Mouse (Mus musculus): ENCODE results near the gene Zc3h13.

Gene Zc3h13

DNA sequence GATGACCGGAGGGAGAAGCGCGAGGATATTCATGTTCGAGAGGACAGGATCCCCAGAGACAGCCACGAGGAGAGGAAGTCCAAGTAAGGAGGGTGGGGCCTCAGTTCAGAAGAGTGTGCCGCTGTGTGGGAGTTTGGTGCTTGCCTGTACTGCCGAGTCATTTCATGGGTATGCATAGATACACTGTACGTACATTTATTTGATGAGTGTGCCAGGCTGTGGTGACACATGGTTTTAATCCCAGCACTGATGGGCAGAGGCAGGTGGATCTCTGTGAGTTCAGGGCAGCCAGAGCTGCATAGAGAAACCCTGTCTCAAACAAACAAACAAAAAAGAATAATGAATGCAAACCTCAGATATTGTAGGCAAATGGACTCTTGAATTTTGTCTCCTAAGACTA, 43.9 kb downstream of the Zc3h13 start:
- DNase-seq, result no peak

DNA sequence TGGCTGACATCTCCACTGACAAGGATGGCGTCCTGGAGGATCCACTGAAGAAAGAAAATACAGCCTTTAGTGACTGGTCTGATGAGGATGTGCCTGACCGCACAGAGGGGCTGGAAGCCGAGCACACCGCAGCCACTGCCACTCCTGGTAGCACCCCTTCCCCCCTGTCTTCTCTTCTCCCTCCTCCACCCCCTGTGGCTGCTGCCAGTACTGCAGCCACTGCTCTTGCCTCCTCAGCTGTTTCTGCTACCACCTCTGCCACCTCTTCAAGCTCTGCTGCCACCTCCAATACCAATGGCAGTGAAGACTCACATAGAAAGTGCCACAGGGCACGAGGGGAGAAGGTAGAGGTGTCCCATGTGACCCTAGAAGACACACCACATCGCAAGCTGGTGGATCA, 46.4 kb downstream of the Zc3h13 start:
- DNase-seq, result no peak

GRCm38 (mm10) chr14:75334321-75334720, 50.1 kb downstream of the Zc3h13 start:
- no peak for DNase-seq

GRCm38 (mm10) chr14:75337884-75338283, 53.7 kb downstream of the Zc3h13 start:
- no peak for DNase-seq

GRCm38 (mm10) chr14:75346041-75346440, 61.9 kb downstream of the Zc3h13 start:
- DNase-seq, result no peak

DNA sequence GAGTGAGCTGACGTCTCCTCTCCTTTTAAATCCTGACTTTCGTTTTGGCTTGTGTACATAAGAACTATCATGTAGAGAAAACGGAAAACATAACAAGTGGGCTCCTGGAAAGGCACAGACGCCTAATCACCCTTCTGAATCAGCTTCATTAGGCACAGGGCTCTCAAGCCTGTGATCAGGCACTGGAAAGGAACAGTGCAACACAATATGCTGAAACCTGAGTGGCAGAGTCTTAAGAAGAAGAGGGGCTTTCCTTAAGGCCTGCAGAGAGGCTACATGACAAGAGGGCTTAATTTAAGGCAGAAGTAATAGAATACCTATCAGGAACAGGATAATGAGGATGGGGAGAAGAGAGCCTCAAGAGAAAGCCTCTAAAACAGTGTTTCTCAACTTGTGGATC, 67.5 kb downstream of the Zc3h13 start:
- no peak for DNase-seq

GRCm38 (mm10) chr14:75363316-75363715, 79.1 kb downstream of the Zc3h13 start:
- no peak for DNase-seq

- no peak for DNase-seq
Measured at GRCm38 (mm10) chr14:75365301-75366035, 81.3 kb downstream of the Zc3h13 start.

DNA sequence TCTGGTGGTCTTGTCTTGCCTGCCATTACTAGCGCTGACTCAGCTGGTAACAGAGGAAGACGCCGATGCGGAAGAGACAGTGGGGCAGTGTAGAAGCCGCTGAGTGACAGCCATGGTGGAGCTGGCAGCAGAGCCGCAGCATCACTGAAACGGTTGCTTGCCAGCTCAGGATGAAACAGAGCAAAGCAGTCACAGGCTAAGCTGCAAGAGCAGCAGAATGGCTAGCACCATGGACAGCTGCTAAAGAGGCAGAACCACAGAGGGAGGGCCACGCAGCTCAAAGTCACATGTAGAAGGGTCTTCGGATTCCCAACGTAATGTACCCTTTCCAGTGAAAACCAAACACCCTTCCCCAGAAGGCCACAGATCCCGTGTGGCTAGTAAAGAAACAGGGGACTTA, 82.6 kb downstream of the Zc3h13 start:
- peak; percentile 33 for DNase-seq

DNA sequence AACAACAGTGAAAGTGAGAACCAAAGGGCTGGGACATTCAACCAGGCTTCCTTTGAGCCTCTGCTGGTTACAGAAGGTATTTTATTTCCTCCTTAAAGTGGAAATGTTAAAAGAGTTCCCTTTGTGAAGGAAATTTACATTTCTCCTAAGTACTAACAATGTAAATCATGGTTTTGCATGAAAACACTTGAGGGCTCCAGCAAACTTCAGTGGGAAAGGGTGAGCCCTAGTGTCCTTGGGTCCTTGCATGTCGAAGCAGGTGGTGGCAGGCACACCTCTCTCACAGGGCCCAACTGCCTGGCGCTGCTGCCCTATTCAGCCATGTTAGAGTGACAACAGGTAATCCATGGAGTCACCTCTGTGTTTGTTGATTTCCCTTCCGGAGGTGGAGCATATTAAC, 83.3 kb downstream of the Zc3h13 start:
- no peak for DNase-seq

DNA sequence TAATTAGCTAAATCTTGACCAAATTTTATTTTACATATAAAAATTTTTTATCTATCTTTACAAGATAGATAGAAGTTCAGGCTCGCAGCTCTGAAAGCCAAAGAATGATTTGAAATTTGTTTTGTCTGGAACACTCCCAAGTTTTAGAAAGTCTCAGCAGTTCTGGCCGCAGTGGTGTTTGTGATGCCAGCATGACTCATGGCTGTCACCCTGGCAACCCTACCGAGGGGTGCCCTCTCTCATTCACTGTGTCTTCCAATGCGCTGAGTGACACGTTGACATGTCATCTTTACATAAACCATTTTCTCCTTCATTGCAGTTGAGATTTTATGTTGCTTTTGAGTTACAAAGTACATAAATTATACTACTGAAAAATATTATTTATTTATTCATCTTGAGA, 85.7 kb downstream of the Zc3h13 start:
- no peak for DNase-seq

DNA sequence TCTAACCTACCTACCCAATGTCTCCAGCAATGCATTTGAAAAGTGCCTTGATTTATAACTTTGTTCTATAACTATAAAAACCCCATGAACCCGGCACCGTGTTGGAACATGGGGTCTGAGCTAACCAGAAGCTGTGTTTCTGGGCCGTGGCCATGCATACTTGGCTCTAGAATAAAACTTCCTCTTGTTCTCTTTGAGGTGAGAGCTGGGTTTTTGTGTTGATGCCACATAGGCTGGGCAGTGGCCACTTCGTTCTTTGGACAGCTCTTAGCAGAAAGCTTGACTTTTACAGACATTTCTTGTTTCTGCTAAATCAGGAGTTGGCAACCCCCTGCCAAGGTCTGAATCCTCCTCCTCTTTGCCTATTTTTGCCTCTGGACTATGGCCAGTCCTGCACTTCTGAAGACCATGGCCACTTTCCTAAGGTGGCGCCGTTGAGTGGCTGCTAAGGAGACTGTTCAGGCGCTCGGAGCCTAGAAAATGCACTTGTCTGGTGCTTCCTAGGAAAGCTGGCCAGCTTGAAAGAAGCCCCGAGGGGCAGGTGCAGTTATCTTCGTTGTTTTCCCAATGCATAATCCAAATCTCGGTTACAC, 90.9 kb downstream of the Zc3h13 start:
- DNase-seq, result no peak

DNA sequence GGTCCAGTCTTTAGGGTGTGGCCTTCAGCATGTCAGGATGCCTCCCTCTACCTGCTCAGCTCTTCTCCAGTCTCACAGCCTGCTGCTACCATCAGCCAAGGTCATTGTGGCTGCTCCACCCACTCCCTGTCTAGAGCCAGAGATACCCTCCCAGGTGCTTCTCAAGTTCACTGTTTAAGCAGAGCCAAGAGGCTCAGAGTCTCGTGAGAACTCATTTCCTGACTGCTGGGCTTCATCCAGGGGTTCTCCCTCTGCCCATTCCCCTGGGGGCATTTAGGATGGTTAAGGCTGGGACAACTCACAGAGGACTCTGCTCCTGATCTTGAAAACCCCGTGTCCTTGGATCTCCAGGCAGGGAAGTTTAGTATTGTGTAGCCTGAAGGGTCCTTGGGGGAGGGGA, 92.1 kb downstream of the Zc3h13 start:
- no peak for DNase-seq

DNA sequence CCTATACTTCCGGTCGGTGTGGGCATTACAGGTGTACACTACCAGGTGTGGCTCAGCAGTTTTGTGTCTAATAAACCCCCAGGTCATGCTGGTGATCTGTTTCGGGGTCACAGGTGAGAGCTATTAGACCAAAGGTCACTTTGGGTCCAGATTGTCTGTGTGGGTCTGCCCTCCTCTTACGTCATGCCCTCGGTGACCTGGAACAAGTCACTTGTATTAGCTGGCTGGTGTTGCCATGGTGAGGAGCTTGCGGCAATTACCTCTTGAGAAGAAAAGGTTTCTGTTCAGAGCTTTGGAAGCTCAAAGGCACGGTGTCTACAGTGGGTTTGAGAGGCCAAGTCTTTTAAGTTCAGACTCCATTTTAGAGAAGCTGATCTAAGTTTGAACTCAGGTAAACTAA, 93.4 kb downstream of the Zc3h13 start:
- DNase-seq, result no peak

All from liver (tissue).